Mouse (Mus musculus): ENCODE measurements around the gene Gm9945. TPM values are rescaled to one million over a fixed set of nuclear protein-coding genes. Genes with fewer than 3 reads are reported as not detected.

The Gm9945 gene
- total RNA-seq, 2 experiments from 2014 or later, result 1.8 to 2.2 TPM

DNA sequence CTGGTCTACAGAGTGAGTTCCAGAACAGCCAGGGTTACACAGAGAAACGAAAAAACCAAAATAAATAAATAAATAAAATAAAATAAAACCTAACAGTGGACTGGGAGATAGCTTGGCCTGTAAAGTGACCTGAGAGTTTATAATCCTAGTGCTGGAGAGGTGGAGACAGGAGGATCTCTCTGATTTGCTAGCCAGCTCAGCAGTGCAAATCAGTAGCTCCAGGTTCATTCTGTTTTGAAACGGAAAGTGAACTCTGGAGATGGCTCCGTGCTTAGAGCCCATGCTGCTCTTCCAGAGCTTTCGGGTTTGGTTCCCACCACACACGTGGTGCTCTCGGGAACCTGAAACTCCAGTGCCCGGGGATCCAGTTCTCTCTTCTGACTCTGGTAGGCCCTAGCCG is 32.0 kb upstream of the Gm9945 start:
- no peak for DNase-seq (ENCODE audit: extremely low spot score in 1 of 2, low spot score in 2 of 2)
- intact Hi-C loops (cut with DNase I), result no loop called here

DNA sequence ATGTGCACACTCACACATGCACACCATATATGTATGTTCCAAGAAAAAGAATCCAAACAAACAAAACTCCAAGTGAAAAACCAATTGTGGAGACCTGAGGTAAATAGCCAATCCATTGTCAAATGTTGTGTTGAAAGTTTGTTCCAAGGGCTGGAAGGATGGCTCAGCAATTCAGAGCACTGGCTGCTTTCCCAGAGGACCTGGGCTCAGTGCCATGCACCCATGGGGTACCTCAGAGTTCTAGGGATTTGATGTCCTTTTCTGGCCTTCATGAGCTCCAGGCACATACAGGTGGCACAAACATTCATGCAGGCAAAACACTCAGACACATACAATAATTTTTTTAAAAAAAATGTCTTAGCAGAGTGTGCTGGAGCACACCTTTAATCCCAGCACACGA is 31.4 kb upstream of the Gm9945 start:
- no peak overlapping the region for H3K27ac ChIP-seq
- DNase-seq (ENCODE audit: extremely low spot score in 1 of 2, low spot score in 2 of 2), result no peak
- no peak for TF ChIP-seq CTCF (IDR thresholded peaks at IDR 0.05)
- H3K4me3 ChIP-seq, result no peak overlapping the region
- intact Hi-C loops (cut with DNase I), result no loop called here

More for the DNA sequence above, 32.0 kb upstream of the Gm9945 start:
- no peak for TF ChIP-seq CTCF (IDR thresholded peaks at IDR 0.05)
- no peak overlapping the region for H3K4me3 ChIP-seq
- H3K27ac ChIP-seq, result no peak overlapping the region

DNA sequence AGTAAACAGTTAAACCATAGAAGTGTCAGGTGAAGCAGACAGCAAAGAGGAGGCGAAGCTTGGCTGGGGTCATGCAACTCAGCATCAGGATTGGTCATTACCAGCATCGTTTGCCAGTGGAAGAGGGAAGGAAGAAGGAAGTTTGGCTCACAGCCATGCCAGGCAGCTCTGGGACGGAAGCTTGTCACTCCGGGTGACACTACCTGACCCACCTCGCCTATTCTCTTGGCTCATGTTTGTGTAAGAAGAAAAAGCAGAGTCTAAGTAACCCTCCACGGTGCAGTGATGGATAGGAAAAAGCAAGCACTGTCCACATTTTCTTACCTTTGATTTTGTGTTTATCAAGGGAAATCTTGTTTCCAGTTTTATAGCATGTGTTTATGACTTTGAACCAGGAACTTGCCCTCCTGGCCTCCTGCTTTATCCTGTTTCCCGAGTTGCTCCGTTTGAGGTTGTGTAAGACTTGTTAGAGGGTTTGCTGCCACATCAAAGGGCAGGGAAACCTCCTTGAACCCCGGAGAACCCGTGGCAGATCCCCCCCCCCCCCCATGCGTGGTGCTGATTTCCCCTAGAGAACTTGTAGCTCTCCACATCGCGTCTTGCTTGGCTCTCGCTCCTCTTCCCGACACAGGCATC is 29.8 kb upstream of the Gm9945 start:
- no peak for TF ChIP-seq CTCF (IDR thresholded peaks at IDR 0.05)

DNA sequence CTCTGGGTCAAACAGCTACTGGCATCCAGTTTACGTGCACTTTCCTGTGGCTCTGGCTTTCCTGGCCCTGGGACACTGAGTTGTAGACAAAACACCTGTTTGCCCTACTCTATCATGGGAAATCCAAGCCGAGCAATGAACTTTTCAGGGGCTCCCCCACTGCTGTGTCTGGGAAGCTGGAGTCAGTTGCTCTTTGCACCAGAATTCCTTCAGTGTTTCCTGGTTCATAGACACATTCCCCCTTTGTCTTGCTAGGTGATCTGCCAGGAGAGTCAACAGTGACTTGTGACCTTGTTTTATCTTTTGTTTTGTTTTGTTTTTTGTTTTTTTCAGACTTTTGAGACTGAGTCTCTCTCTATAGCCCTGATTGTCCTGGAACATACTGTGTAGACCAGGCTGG is 28.6 kb upstream of the Gm9945 start:
- no peak overlapping the region for H3K27ac ChIP-seq
- no peak for TF ChIP-seq CTCF (IDR thresholded peaks at IDR 0.05)
- no peak overlapping the region for H3K4me3 ChIP-seq
- no peak for DNase-seq (ENCODE audit: extremely low spot score in 1 of 2, low spot score in 2 of 2)
- intact Hi-C loops (cut with DNase I), result loop anchor here (10.0 kb wide), 1 partner anchor 1037 kb away; no protein-coding TSS in a partner anchor

More for the DNA sequence above, 29.8 kb upstream of the Gm9945 start:
- no peak overlapping the region for H3K27ac ChIP-seq
- intact Hi-C loops (cut with DNase I), result loop anchor here (10.0 kb wide), 1 partner anchor 1035 kb away; no protein-coding TSS in a partner anchor
- H3K4me3 ChIP-seq, result no peak overlapping the region
- DNase-seq (ENCODE audit: extremely low spot score in 1 of 2, low spot score in 2 of 2), result no peak

DNA sequence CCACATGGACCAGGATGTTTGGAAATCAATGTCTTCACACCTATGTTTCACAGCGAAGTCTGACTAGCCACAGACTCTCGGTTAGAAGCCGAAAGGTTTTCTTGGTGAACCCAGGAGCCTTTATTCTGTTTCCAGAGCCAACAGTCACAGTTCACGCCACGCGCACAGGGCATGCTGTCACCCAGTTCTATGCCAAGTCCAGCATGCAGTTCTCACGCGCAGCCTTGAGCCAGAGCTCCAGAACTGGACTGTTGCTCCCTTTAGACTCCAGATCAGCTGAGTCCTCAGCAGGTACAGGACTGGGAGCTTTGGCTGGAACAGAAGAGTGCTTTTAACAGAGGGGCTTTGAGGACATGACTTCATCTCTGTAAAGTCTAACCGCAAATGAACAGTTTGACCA is 27.6 kb upstream of the Gm9945 start:
- H3K4me3 ChIP-seq, result no peak overlapping the region
- no peak for TF ChIP-seq CTCF (IDR thresholded peaks at IDR 0.05)
- no peak overlapping the region for H3K27ac ChIP-seq
- intact Hi-C loops (cut with DNase I), result loop anchor here (10.0 kb wide), 1 partner anchor 1038 kb away; no protein-coding TSS in a partner anchor
- DNase-seq (ENCODE audit: extremely low spot score in 1 of 2, low spot score in 2 of 2), result no peak

DNA sequence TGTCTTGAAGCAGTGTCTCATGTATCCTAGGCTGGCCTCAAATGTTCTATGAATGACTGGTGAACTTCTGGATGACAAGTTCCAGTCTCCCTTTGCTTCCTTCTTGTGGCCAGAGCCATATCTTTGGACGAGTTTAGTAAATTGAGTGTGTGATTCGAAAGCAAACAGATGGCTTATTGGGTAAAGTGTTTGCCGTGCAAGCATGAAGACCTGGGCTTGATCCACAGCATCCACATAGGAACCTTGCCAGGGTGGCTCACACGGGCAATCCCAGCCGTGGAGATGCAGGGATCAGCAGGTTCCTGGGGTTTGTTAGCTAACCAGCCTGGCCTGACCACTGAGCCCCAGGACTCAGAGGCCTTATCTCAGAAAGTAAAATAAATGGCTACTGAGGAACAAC is 26.9 kb upstream of the Gm9945 start:
- Histone ChIP-seq H3K4me3 (no peak overlapping the region), H3K27ac (no peak overlapping the region)
- no peak for DNase-seq (ENCODE audit: extremely low spot score in 1 of 2, low spot score in 2 of 2)
- intact Hi-C loops (cut with DNase I), result loop anchor here (10.0 kb wide), 1 partner anchor 1038 kb away; no protein-coding TSS in a partner anchor
- no peak for TF ChIP-seq CTCF (IDR thresholded peaks at IDR 0.05)

DNA sequence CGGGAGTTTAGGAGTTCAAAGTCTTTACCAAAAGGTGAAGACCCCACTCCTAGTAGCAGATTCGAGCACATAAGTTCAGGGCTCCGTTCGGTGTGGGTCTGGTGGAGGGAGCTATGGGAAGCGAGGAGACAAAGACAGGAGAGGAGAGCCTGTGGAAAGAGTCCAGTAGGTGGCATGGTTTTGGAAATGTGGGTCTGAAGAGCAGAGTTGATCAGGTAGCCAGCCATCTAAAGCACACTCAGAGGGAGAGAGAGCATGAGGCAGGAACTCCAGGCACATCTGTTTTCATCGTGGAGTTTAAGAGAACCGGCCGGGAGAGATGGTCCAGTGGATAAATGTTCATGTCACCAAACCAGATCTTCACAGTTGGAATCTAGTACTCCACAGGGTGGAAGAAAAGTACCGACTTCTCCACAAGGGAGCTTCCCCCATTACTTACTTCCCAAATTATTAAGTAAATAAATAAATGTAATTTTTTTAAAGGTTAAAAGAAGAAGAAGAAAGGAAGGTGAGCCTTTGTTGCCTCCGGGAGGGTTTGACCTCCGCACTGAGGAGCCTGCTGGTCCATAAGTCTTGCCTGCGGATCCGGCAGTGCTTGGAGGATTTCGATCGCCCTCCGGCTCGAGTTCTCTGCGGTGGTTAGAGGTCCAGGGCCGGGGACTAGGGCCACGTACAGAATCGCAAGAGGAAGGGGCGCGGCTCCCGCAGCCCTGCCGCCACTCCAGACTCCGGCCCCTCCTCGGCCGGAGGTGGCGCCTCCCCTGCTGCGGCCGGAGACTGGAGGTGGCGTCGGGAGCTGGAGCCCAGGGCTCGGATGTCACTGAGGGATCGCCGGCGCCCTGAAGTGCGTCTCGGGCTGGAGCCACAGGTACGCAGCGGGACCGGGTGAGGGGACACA is 23.2 kb upstream of the Gm9945 start, which contains the start of the genes Gm10447 and Shroom1:
Gene Gm10447 (minus strand): TSS at position 637 of the 898 bp plus-strand sequence.
Gene Shroom1 (plus strand): TSS at position 732 of the 898 bp plus-strand sequence.
- H3K4me3 ChIP-seq, result peak within 1 kb of the TSS; percentile 60
- H3K27ac ChIP-seq, result peak within 1 kb of the TSS; percentile 71
- peak; percentile 57 for TF ChIP-seq CTCF (IDR thresholded peaks at IDR 0.05)
- DNase-seq (ENCODE audit: extremely low spot score in 1 of 2, low spot score in 2 of 2), result no peak
- intact Hi-C loops (cut with DNase I), result loop anchor here (10.0 kb wide), 1 partner anchor 1042 kb away; no protein-coding TSS in a partner anchor

DNA sequence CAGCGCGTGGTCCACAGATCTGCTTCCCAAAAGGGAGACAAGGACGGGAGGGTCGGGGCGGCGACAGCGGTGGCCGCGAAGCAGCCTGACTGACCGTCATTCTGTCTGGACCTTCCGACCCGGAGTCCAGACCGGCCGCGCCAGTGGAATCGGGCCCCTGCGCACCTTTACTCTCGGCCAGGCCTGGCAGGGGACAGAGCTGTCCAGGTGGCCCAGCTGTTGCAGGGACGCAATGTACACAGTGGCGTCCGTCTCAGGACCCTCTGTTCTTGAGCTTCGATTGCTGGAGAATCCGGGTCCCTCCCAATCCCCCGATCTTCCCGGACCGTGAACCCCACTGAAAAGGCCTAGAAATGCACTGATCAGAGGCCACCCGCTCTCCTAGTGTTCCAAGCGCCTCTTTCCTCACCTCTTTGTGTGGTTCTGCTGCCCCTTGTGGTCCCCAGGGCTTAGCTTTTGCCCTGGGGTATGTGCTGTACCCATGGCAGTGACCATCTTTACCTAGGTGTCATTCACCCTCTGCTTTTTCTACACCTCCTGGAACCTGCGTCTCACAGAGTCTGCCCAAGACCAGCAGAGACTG is 22.5 kb upstream of the Gm9945 start:
- intact Hi-C loops (cut with DNase I), result loop anchor here (10.0 kb wide), 1 partner anchor 1043 kb away; no protein-coding TSS in a partner anchor
- peak; percentile 21 for TF ChIP-seq CTCF (IDR thresholded peaks at IDR 0.05)
- H3K4me3 ChIP-seq, result peak overlapping the region; percentile 60
- peak overlapping the region; percentile 71 for H3K27ac ChIP-seq
- DNase-seq (ENCODE audit: extremely low spot score in 1 of 2, low spot score in 2 of 2), result no peak

DNA sequence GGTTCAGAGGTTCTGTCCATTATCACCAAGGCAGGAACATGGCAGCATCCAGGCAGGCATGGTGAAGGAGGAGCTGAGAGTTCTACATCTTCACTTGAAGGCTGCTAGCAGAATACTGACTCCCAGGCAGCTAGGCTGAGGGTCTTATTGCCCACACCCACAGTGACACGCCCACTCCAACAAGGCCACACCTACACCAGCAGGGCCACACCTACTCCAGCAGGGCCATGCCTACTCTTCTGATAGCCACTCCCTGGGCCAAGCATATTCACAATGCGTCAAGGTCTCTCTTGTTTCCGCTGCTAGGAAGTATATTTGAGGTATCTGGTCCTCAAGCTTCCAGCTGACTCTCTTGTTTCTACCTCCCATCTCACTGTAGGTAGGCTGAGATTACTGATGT is 21.0 kb upstream of the Gm9945 start:
- intact Hi-C loops (cut with DNase I), result loop anchor here (10.0 kb wide), 1 partner anchor 1044 kb away; no protein-coding TSS in a partner anchor

DNA sequence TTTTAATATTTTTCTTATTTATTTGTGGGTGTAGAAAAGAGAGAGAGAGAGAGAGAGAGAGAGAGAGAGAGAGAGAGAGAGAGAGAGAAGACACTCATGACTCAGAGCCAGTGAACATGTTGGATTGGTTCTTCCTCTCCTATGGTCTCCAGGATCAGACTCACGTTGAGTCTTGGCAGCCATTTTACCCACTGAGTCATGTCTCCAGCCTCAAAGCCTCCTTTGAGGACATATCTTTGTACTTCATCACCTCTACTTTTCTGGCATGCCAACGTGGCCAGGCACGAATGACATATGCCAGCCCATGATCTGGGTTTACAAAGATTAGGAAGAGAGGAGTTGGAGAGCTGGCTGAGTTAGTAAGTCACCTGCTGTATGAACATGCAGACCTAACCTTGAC is 19.8 kb upstream of the Gm9945 start:
- intact Hi-C loops (cut with DNase I), result loop anchor here (10.0 kb wide), 1 partner anchor 385 kb away; no protein-coding TSS in a partner anchor
- no peak for TF ChIP-seq CTCF (IDR thresholded peaks at IDR 0.05)
- DNase-seq (ENCODE audit: extremely low spot score in 1 of 2, low spot score in 2 of 2), result no peak
- H3K27ac ChIP-seq, result no peak overlapping the region
- no peak overlapping the region for H3K4me3 ChIP-seq

More for the DNA sequence above, 21.0 kb upstream of the Gm9945 start:
- Histone ChIP-seq H3K4me3 (no peak overlapping the region), H3K27ac (no peak overlapping the region)
- no peak for DNase-seq (ENCODE audit: extremely low spot score in 1 of 2, low spot score in 2 of 2)
- TF ChIP-seq CTCF (IDR thresholded peaks at IDR 0.05), result no peak

DNA sequence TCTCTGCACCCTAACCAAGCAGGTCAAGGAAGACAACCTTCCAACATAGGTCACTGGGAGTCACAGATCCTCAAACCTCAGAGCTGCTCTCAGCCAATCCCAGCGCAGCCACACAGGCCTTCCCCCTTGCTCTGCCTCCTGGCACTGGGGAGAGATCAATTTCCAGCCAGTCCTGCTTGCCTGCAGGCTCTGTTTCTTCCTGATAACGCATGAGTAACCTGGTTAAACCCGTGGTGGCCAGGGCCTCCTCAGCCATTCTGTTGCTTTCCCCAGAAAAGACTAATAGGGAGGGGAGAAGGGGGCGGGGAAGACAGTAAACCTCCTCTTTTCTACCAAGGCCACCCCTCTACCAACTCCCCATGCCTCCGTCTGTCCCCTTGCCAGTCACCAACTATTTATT is 18.2 kb upstream of the Gm9945 start:
- no peak for DNase-seq (ENCODE audit: extremely low spot score in 1 of 2, low spot score in 2 of 2)
- intact Hi-C loops (cut with DNase I), result loop anchor here (10.0 kb wide), 1 partner anchor 383 kb away; no protein-coding TSS in a partner anchor
- TF ChIP-seq CTCF (IDR thresholded peaks at IDR 0.05), result no peak
- no peak overlapping the region for H3K4me3 ChIP-seq
- no peak overlapping the region for H3K27ac ChIP-seq

Measured in left cerebral cortex, adult 2 months (tissue).